Mouse (Mus musculus): ENCODE data around the gene Cldn24. TPM values are rescaled to one million over a fixed set of nuclear protein-coding genes. Genes with fewer than 3 reads are reported as not detected.

The Cldn24 gene
- polyA plus RNA-seq, 1 experiment: 0.32 TPM

DNA sequence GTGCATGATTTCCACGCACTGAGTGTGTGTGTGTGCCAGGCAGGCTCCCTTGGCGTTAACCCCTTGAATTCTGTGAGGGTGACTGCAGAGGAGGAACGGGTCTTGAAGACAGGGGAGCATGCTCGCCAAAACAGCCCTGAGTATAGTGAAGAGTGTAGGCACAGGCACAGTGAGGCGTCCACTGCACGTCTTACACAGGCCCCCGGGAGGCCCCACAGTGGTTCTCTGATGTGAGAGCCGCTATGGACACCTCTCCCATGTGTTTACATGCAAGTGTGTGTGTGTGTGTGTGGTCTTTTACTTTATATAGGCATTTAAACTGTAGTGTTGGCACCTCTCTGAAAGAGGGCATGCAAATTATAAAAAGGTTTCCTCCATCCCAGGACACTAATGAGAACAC lies 44.6 kb downstream of the Cldn24 start:
- Histone ChIP-seq H3K27ac (ENCODE audit: insufficient read depth, low read depth, low read length) (no peak overlapping the region), H3K4me3 (ENCODE audit: low read depth, low read length) (no peak overlapping the region), H3K4me1 (ENCODE audit: control insufficient read depth, insufficient read depth, insufficient read length, low read length) (no peaks in the 10 kb centered on the region), H3K36me3 (ENCODE audit: control insufficient read depth, insufficient read depth, low read length) (no peaks in the 10 kb centered on the region; the same call in 1 of the 2 replicates), H3K27me3 (ENCODE audit: control insufficient read depth, insufficient read depth, low read length) (no peaks in the 10 kb centered on the region)
- TF ChIP-seq CTCF (IDR thresholded peaks at IDR 0.05; ENCODE audit: extremely low read depth, insufficient read length, insufficient replicate concordance, low read depth, low read length) (no peak), POLR2A (IDR thresholded peaks at IDR 0.05; ENCODE audit: low read depth, low read length) (no peak)
- WGBS: 81% methylated on average over 8 of the region's 8 CpGs

DNA sequence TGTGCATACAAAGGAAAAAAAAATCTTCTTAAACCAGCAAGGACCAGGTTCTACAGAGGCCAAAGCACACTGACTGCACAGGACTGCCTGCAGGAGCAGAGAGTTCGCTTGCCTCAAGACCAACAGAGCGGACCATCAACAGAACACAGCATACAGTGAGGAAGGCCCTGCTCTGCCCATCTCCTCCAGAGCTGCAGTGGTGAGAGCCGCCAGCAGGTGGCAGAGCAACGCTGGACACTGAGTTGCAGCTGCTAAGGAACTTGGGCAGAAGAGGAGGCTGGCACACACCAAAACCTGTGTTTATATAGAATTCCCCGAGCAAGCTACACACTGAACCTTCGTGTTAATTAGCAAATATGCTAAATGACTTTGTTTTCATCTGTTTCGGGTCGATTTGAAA lies 45.1 kb downstream of the Cldn24 start:
- WGBS: 24% methylated on average over 8 of the region's 8 CpGs
- TF ChIP-seq POLR2A (IDR thresholded peaks at IDR 0.05; ENCODE audit: low read depth, low read length) (no peak), CTCF (IDR thresholded peaks at IDR 0.05; ENCODE audit: extremely low read depth, insufficient read length, insufficient replicate concordance, low read depth, low read length) (peak; percentile 80; the same call in 1 of the 2 replicates)
- Histone ChIP-seq H3K27me3 (ENCODE audit: control insufficient read depth, insufficient read depth, low read length) (no peaks in the 10 kb centered on the region), H3K4me3 (ENCODE audit: low read depth, low read length) (no peak overlapping the region), H3K36me3 (ENCODE audit: control insufficient read depth, insufficient read depth, low read length) (no peaks in the 10 kb centered on the region; the same call in 1 of the 2 replicates), H3K27ac (ENCODE audit: insufficient read depth, low read depth, low read length) (no peak overlapping the region), H3K4me1 (ENCODE audit: control insufficient read depth, insufficient read depth, insufficient read length, low read length) (no peaks in the 10 kb centered on the region)

Other genes starting within 250 kb of the Cldn24 start
- 0.67 and 1.6 TPM in 2 replicates for gene Ing2, start 146.6 kb upstream of the Cldn24 start, polyA plus RNA-seq (2012; rRNA removed)
- gene Cdkn2aip, start 108.2 kb upstream of the Cldn24 start, polyA plus RNA-seq (2012; rRNA removed): 8.8 and 18.5 TPM in 2 replicates
- 0.43 TPM in 1 of 2 replicates, not detected in the other for gene Cldn22, start 2.3 kb downstream of the Cldn24 start, polyA plus RNA-seq (2012; rRNA removed)
- 1.4 and 1.9 TPM in 2 replicates for gene Wwc2, start 168.8 kb downstream of the Cldn24 start, polyA plus RNA-seq (2012; rRNA removed)

Data from small intestine, adult 2 months (tissue).